ENCODE assay signal across 18 mouse cellular contexts in genomic region chr10:93281092-93281491, GRCm38 (mm10). TPM values are rescaled to one million over a fixed set of nuclear protein-coding genes. Genes with fewer than 3 reads are reported as not detected.
DNase-seq lines count a peak whose midpoint lies in the region; ATAC-seq and TF ChIP-seq lines count a peak whose summit lies in the region.
"Had no signal": no experiment of that assay in that cellular context is flagged by ENCODE, and none has a peak within 500 bp of the region (broad histone marks: within the 10 kb centered on the region; RNA-seq: fewer than 3 reads in every experiment).

No protein-coding gene starts in this region.

- no peak for TF ChIP-seq CTCF in cortical plate, adult 2 months (IDR thresholded peaks at IDR 0.05; ENCODE audit: extremely low read depth, insufficient read depth, low read length)

- DNase-seq in forebrain, embryonic 14.5 days (ENCODE audit: low spot score), result no peak
- DNase-seq in heart, adult 8-10 months (ENCODE audit: low spot score), result no peak
- no peak for DNase-seq in kidney, postnatal 25 days
- DNase-seq: adrenal gland, postnatal 14 days; lung, adult 2 months; lung, postnatal 36 days; thymus, postnatal 36 days had no signal

- peaks cover 47% of the 10 kb centered on the region for H3K4me1 ChIP-seq in forebrain, embryonic 13.5 days
- peaks cover 16% of the 10 kb centered on the region for H3K4me1 ChIP-seq in forebrain, embryonic 14.5 days (ENCODE audit: control insufficient read depth, insufficient read depth, low read length)
- H3K4me1 ChIP-seq in heart, embryonic 12.5 days (replicated peaks), result peaks cover 75% of the 10 kb centered on the region
- peaks cover 78% of the 10 kb centered on the region for H3K4me1 ChIP-seq in kidney, embryonic 15.5 days
- peaks cover 5% of the 10 kb centered on the region for H3K4me1 ChIP-seq in cortical plate, adult 2 months (ENCODE audit: control insufficient read depth, insufficient read depth, low read length)

- no peak overlapping the region for H3K4me3 ChIP-seq in forebrain, embryonic 13.5 days
- no peak overlapping the region for H3K4me3 ChIP-seq in forebrain, embryonic 14.5 days (ENCODE audit: low read depth, low read length)
- no peak overlapping the region for H3K4me3 ChIP-seq in heart, embryonic 12.5 days
- H3K4me3 ChIP-seq in kidney, embryonic 15.5 days (replicated peaks), result no peak overlapping the region
- no peak overlapping the region for H3K4me3 ChIP-seq in cortical plate, adult 2 months (ENCODE audit: insufficient read depth, low read length)
- H3K4me3 ChIP-seq: hindbrain, embryonic 15.5 days; intestine, embryonic 15.5 days; limb, embryonic 12.5 days; liver, embryonic 12.5 days had no signal

- H3K27ac ChIP-seq in forebrain, embryonic 13.5 days, result 0 out of 2 replicates have a peak overlapping the region, but pooled peaks have one; percentile 7
- no peak overlapping the region for H3K27ac ChIP-seq in forebrain, embryonic 14.5 days (ENCODE audit: low read depth, low read length)
- peak overlapping the region; percentile 74 for H3K27ac ChIP-seq in heart, embryonic 12.5 days (ENCODE audit: poor library complexity, severe bottlenecking)
- H3K27ac ChIP-seq in kidney, embryonic 15.5 days, result 0 out of 2 replicates have a peak overlapping the region, but pooled peaks have one; percentile 32
- H3K27ac ChIP-seq in cortical plate, adult 2 months (ENCODE audit: insufficient read depth, low read length), result peak overlapping the region; percentile 90
- H3K27ac ChIP-seq: hindbrain, embryonic 15.5 days; intestine, embryonic 15.5 days; limb, embryonic 12.5 days; liver, embryonic 12.5 days had no signal

- no peak overlapping the region for H3K4me2 ChIP-seq in forebrain, embryonic 13.5 days
- H3K4me2 ChIP-seq in forebrain, embryonic 14.5 days (ENCODE audit: low read length), result no peak overlapping the region
- no peak overlapping the region for H3K4me2 ChIP-seq in heart, embryonic 12.5 days
- H3K4me2 ChIP-seq in kidney, embryonic 15.5 days, result no peak overlapping the region
- H3K4me2 ChIP-seq: hindbrain, embryonic 15.5 days; intestine, embryonic 15.5 days; limb, embryonic 12.5 days; liver, embryonic 12.5 days had no signal

- H3K27me3 ChIP-seq in forebrain, embryonic 13.5 days, result peaks cover 18% of the 10 kb centered on the region
- no peaks in the 10 kb centered on the region for H3K27me3 ChIP-seq in forebrain, embryonic 14.5 days (replicated peaks; ENCODE audit: control insufficient read depth, insufficient read depth, low read length)
- no peaks in the 10 kb centered on the region for H3K27me3 ChIP-seq in heart, embryonic 12.5 days (replicated peaks)
- no peaks in the 10 kb centered on the region for H3K27me3 ChIP-seq in kidney, embryonic 15.5 days
- H3K27me3 ChIP-seq: hindbrain, embryonic 15.5 days; intestine, embryonic 15.5 days; limb, embryonic 12.5 days; liver, embryonic 12.5 days had no signal

- no peaks in the 10 kb centered on the region for H3K9me3 ChIP-seq in forebrain, embryonic 13.5 days (replicated peaks)
- H3K9me3 ChIP-seq in forebrain, embryonic 14.5 days (replicated peaks; ENCODE audit: control insufficient read depth, low read length), result no peaks in the 10 kb centered on the region
- no peaks in the 10 kb centered on the region for H3K9me3 ChIP-seq in heart, embryonic 12.5 days (replicated peaks)
- no peaks in the 10 kb centered on the region for H3K9me3 ChIP-seq in kidney, embryonic 15.5 days (replicated peaks)
- H3K9me3 ChIP-seq: G1E; hindbrain, embryonic 15.5 days; intestine, embryonic 15.5 days; limb, embryonic 12.5 days; liver, embryonic 12.5 days had no signal

- TF ChIP-seq POLR2A in cortical plate, adult 2 months (IDR thresholded peaks at IDR 0.05; ENCODE audit: extremely low read depth, insufficient read depth, low read length), result peak; percentile 62

- WGBS in forebrain, embryonic 13.5 days, result 69% methylated on average over 7 of the region's 7 CpGs
- 64% methylated on average over 7 of the region's 7 CpGs for WGBS in forebrain, embryonic 14.5 days
- 80% methylated on average over 7 of the region's 7 CpGs for WGBS in heart, embryonic 12.5 days
- 53% methylated on average over 7 of the region's 7 CpGs for WGBS in kidney, embryonic 15.5 days

- no peak overlapping the region for H3K9ac ChIP-seq in forebrain, embryonic 13.5 days
- H3K9ac ChIP-seq in forebrain, embryonic 14.5 days (ENCODE audit: low read length), result no peak overlapping the region
- no peak overlapping the region for H3K9ac ChIP-seq in heart, embryonic 12.5 days
- H3K9ac ChIP-seq in kidney, embryonic 15.5 days, result no peak overlapping the region
- H3K9ac ChIP-seq: hindbrain, embryonic 15.5 days; intestine, embryonic 15.5 days; limb, embryonic 12.5 days; liver, embryonic 12.5 days had no signal

- ATAC-seq in forebrain, embryonic 13.5 days, result no peak
- ATAC-seq in forebrain, embryonic 14.5 days, result no peak
- ATAC-seq in heart, embryonic 12.5 days (ENCODE audit: insufficient number of reproducible peaks, low FRiP score), result no peak
- no peak for ATAC-seq in kidney, embryonic 15.5 days (replicated peaks; ENCODE audit: low FRiP score)
- ATAC-seq: activated CD4-positive, CD25-positive, alpha-beta regulatory T cell, adult 4 months; forebrain, embryonic 16.5 days; intestine, embryonic 15.5 days; liver, embryonic 12.5 days had no signal

- H3K36me3 ChIP-seq in forebrain, embryonic 13.5 days (ENCODE audit: poor library complexity, severe bottlenecking), result no peaks in the 10 kb centered on the region
- H3K36me3 ChIP-seq in forebrain, embryonic 14.5 days (ENCODE audit: control insufficient read depth, insufficient read depth, low read length), result no peaks in the 10 kb centered on the region
- H3K36me3 ChIP-seq in heart, embryonic 12.5 days, result peaks cover 42% of the 10 kb centered on the region
- H3K36me3 ChIP-seq in kidney, embryonic 15.5 days, result peaks cover 58% of the 10 kb centered on the region
- H3K36me3 ChIP-seq: G1E; hindbrain, embryonic 15.5 days; intestine, embryonic 15.5 days had no signal

RNA-seq across cellular contexts. Expression of gene Elk3, which starts 29.8 kb away (rescaled TPM):
- polyA plus RNA-seq in forebrain, embryonic 13.5 days (2015; fragmentation: Nextera tagmentation; extraction: Ambion mirVana), result 7.2 and 8.2 TPM in 2 replicates
- polyA plus RNA-seq in forebrain, embryonic 14.5 days (2014; fragmentation: Nextera tagmentation; extraction: Ambion mirVana), result 7.0 and 11.0 TPM in 2 replicates
- polyA plus RNA-seq in heart, embryonic 12.5 days (2016; fragmentation: Nextera tagmentation; extraction: Ambion mirVana), result 36.8 and 41.0 TPM in 2 replicates
- 10 to 100 TPM; 32.0 to 37.6 (median 35.2) TPM for total RNA-seq in heart, adult 8-10 months (2022)
- 41.9 and 43.7 TPM in 2 replicates for polyA plus RNA-seq in kidney, embryonic 15.5 days (2015; fragmentation: Nextera tagmentation; extraction: Ambion mirVana)
- 6.5 and 6.9 TPM in 2 replicates for polyA plus RNA-seq in cortical plate, adult 2 months (2012; rRNA removed)
- polyA plus RNA-seq: G1E had no signal
